Mouse (Mus musculus): Measurements from ENCODE around the gene Asb17. TPM values are rescaled to one million over a fixed set of nuclear protein-coding genes. Genes with fewer than 3 reads are reported as not detected.
A peak's percentile ranks its signal among the peaks of the same experiment; 100 is the strongest.

Asb17 gene
- total RNA-seq, 2 experiments from 2014 or later, result not detected

GRCm38 (mm10) chr3:153889188-153889781 lies 45.3 kb downstream of the Asb17 start:
- DNase-seq, result no peak

GRCm38 (mm10) chr3:153895454-153895853 lies 51.4 kb downstream of the Asb17 start:
- no peak for DNase-seq

- DNase-seq, result no peak
Measured at GRCm38 (mm10) chr3:153897216-153897615, 53.2 kb downstream of the Asb17 start.

- DNase-seq, result no peak
Measured at GRCm38 (mm10) chr3:153901904-153902303, 57.9 kb downstream of the Asb17 start.

- DNase-seq, result no peak
Measured at GRCm38 (mm10) chr3:153902595-153902994, 58.6 kb downstream of the Asb17 start.

- peak; percentile 32 for DNase-seq
Measured at GRCm38 (mm10) chr3:153904586-153904985, 60.6 kb downstream of the Asb17 start.

Other genes starting within 250 kb of the Asb17 start
- gene St6galnac3, start 119.0 kb upstream of the Asb17 start, total RNA-seq (2021), result 1 to 10 TPM; 1.5 to 5.1 TPM
- under 1 TPM; 0.16 to 0.25 TPM for gene Msh4, start 61.9 kb downstream of the Asb17 start, total RNA-seq (2021)
- 10 to 100 TPM; 67.0 to 72.3 TPM for gene Rabggtb, start 68.8 kb downstream of the Asb17 start, total RNA-seq (2021)
- 100 to 1,000 TPM; 248 to 275 TPM for gene Acadm, start 100.4 kb downstream of the Asb17 start, total RNA-seq (2021)
- gene Slc44a5, start 129.2 kb downstream of the Asb17 start, total RNA-seq (2021), result 1 to 10 TPM in 1 of 2 experiments, under 1 TPM in 1; 0.78 to 1.4 TPM